Mouse (Mus musculus) E14TG2a.4 (cell line): ENCODE measurements around the gene Nav3.

Source experiments
- CTCF ChIP-seq: conservative IDR thresholded peaks from 2 replicates; pipeline ENCODE4 v1.5.1; 2014; ENCODE audit warnings: low read length
- NANOG ChIP-seq: IDR thresholded peaks from 2 replicates; pipeline ENCODE4 v1.6.1; 2014; ENCODE audit warnings: borderline replicate concordance, low read length, mixed read lengths
- POU5F1 ChIP-seq: IDR thresholded peaks from 2 replicates; pipeline ENCODE4 v1.6.1; 2014; ENCODE audit warnings: low read length, borderline replicate concordance

GRCm38 (mm10) chr10:110088444-110089061 lies 367.5 kb downstream of the Nav3 start:
- TF ChIP-seq CTCF (no peak), POU5F1 (no peak), NANOG (no peak)
